Mouse (Mus musculus) brain, embryonic 14.5 days (tissue): Measurements from ENCODE around the gene Sat1.

Experiments used
- CTCF ChIP-seq: fragments of 200-500 bp; IDR thresholded peaks from 2 replicates; pipeline ENCODE4 v1.5.1; 2012; ENCODE audit warnings: inconsistent platforms, mild to moderate bottlenecking, moderate library complexity, borderline replicate concordance; ENCODE audit not compliant: insufficient read depth, insufficient read length; ENCODE audit errors: extremely low read depth
- POLR2A ChIP-seq: fragments of 200-500 bp; IDR thresholded peaks from 2 replicates; pipeline ENCODE4 v1.6.1; 2012; ENCODE audit warnings: mild to moderate bottlenecking, inconsistent platforms, borderline replicate concordance; ENCODE audit not compliant: poor library complexity, insufficient read depth, insufficient read length, severe bottlenecking; ENCODE audit errors: extremely low read depth

DNA sequence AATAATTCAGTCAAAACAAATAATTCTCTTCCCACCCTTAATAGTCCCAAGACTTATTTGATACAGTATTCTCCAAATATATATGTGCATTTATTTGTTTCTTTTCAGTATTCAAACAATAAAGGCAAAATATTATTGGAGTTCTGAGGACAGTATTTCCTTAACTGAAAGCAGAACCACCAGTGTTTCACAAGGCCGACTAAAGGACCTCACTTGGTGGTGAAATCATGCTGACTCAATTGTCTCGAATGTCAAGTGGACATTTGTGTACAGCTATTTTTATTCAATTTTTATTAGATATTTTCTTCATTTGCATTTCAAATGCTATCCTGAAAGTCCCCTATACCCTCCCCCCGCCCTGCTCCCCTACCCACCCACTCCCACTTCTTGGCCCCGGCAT lies 21.3 kb downstream of the Sat1 start:
- TF ChIP-seq POLR2A (no peak), CTCF (no peak)
